Mouse (Mus musculus) forebrain, postnatal 0 days (tissue): ENCODE results near the gene Cbx3. TPM values are rescaled to one million over a fixed set of nuclear protein-coding genes. Genes with fewer than 3 reads are reported as not detected.

ENCODE experiments used
- ATAC-seq: fragments of 200-750 bp; cut with Nextera tagmentation; 2 replicates; pipeline ENCODE4 v1.8.0; 2017; ENCODE audit warnings: mild to moderate bottlenecking, moderate library complexity
- DNase-seq: peaks from one replicate; pipeline ENCODE4 v3.0.0-alpha.2; 2015
- H3K27ac ChIP-seq: fragments of 300-500 bp; sonication (generic); 2 replicates; pipeline ENCODE4 v1.5.1; 2014; ENCODE audit warnings: low read depth, mild to moderate bottlenecking, antibody characterized with exemption, low read length, moderate library complexity, mixed read lengths
- H3K27me3 ChIP-seq: fragments of 300-500 bp; sonication (generic); 2 replicates; pipeline ENCODE4 v1.6.1; 2014; ENCODE audit warnings: mild to moderate bottlenecking, low read length, mixed read lengths; ENCODE audit not compliant: insufficient read depth
- H3K36me3 ChIP-seq: fragments of 300-500 bp; sonication (generic); 2 replicates; pipeline ENCODE4 v1.6.1; 2014; ENCODE audit warnings: mild to moderate bottlenecking, moderate library complexity; ENCODE audit not compliant: insufficient read depth
- H3K4me1 ChIP-seq: fragments of 300-500 bp; sonication (generic); 2 replicates; pipeline ENCODE4 v1.6.1; 2014; ENCODE audit warnings: antibody characterized with exemption; ENCODE audit not compliant: insufficient read depth
- H3K4me2 ChIP-seq: fragments of 300-500 bp; sonication (generic); 2 replicates; pipeline ENCODE4 v1.6.1; 2014; ENCODE audit warnings: low read depth, mild to moderate bottlenecking, moderate library complexity
- H3K4me3 ChIP-seq: fragments of 300-500 bp; sonication (generic); 2 replicates; pipeline ENCODE4 v1.5.1; 2014; ENCODE audit warnings: low read depth, low read length, mixed read lengths
- H3K9ac ChIP-seq: fragments of 300-500 bp; sonication (generic); 2 replicates; pipeline ENCODE4 v1.6.1; 2014; ENCODE audit warnings: mild to moderate bottlenecking
- H3K9me3 ChIP-seq: fragments of 300-500 bp; sonication (generic); 2 replicates; pipeline ENCODE4 v1.6.1; 2016; ENCODE audit warnings: low read length
- CTCF ChIP-seq: sonication (generic); IDR thresholded peaks from 2 replicates; pipeline ENCODE4 v1.5.1; 2016; ENCODE audit warnings: antibody characterized with exemption, control low read depth, low read depth
- WGBS: fragments of 180-500 bp; shearing (Covaris S2); extraction: QIAGEN DNeasy Blood & Tissue Kit; methylation state at CpG from one replicate; pipeline ENCODE4 v1.1.7; 2014; 5-methylcytosine and 5-hydroxymethylcytosine counted together
- polyA plus RNA-seq: library from polyadenylated mRNA; unstranded; fragments of >200 nt; fragmentation: Nextera tagmentation; extraction: Ambion mirVana; gene quantifications from 2 replicates; pipeline ENCODE4 v1.2.1, GENCODE M21; 2015
- total RNA-seq: library from RNA; depleted of rRNA; stranded (reverse); fragments of >200 nt; gene quantifications from 2 replicates; pipeline ENCODE4 v1.2.3, GENCODE M21; 2014

Cbx3 gene
- total and polyA plus RNA-seq, 2 experiments from 2014 or later = 227 to 514 TPM

- no peak overlapping the region for H3K9ac ChIP-seq
- peaks cover 9% of the 10 kb centered on the region; the same call in 1 of the 2 replicates for H3K4me1 ChIP-seq
- H3K27ac ChIP-seq = no peak overlapping the region
- H3K27me3 ChIP-seq = no peaks in the 10 kb centered on the region
- no peak overlapping the region for H3K4me2 ChIP-seq
- H3K9me3 ChIP-seq = no peaks in the 10 kb centered on the region
- no peak overlapping the region for H3K4me3 ChIP-seq
- no peak for TF ChIP-seq CTCF
- ATAC-seq = 0 out of 2 replicates have a peak, but pooled peaks have one; percentile 10
- WGBS = 57% methylated on average over 9 of the region's 9 CpGs
- DNase-seq = no peak
- no peaks in the 10 kb centered on the region for H3K36me3 ChIP-seq
These were observed 31.3 kb upstream of the Cbx3 start for GRCm38 (mm10) chr6:51438826-51439330.

GRCm38 (mm10) chr6:51442191-51442835 lies 27.8 kb upstream of the Cbx3 start:
- no peaks in the 10 kb centered on the region for H3K4me1 ChIP-seq
- TF ChIP-seq CTCF = no peak
- H3K27me3 ChIP-seq = no peaks in the 10 kb centered on the region
- no peak for ATAC-seq
- 67% methylated on average over 9 of the region's 9 CpGs for WGBS
- H3K27ac ChIP-seq = no peak overlapping the region
- no peaks in the 10 kb centered on the region for H3K9me3 ChIP-seq
- H3K9ac ChIP-seq = no peak overlapping the region
- no peak for DNase-seq
- no peaks in the 10 kb centered on the region for H3K36me3 ChIP-seq
- H3K4me2 ChIP-seq = no peak overlapping the region
- H3K4me3 ChIP-seq = no peak overlapping the region

DNA sequence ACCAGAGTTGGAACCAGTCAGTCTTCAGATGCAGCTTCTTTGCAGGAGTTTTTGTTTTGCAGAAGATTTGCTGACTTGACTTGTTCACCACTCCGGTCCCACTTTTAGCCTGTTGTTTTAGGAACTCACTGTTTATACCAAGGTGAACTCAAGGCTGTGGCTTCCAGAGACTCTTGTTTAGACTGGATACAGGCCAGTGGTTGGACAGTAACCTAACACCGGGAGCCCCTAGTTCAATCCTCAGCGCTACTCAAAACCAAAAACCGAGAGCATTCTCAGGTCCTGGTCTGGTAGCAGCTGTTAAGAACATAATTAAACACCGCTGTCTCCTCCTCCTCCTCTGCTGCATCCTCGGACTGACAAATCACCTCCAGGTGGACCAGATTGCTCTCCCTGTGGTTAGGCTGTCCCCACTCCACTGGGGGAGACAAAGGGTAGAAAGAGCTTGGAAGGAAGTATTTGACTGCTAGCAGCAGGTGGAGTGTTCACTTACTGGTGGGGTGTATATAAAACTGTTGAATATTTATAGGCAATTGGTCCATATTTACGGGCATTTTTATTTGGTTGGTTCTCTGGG lies 17.1 kb upstream of the Cbx3 start:
- Histone ChIP-seq H3K9ac (no peak overlapping the region), H3K27me3 (no peaks in the 10 kb centered on the region), H3K9me3 (no peaks in the 10 kb centered on the region), H3K27ac (no peak overlapping the region), H3K4me1 (no peaks in the 10 kb centered on the region), H3K4me2 (no peak overlapping the region), H3K4me3 (no peak overlapping the region), H3K36me3 (0 out of 2 replicates have a peak, but pooled peaks cover 4% of the 10 kb centered on the region)
- no peak for TF ChIP-seq CTCF
- DNase-seq (no peak), ATAC-seq (no peak)
- 74% methylated on average over 7 of the region's 7 CpGs for WGBS

GRCm38 (mm10) chr6:51454949-51455348 lies 15.2 kb upstream of the Cbx3 start:
- ATAC-seq (no peak), DNase-seq (no peak)
- no peaks in the 10 kb centered on the region for H3K27me3 ChIP-seq
- H3K9ac ChIP-seq = no peak overlapping the region
- no peak overlapping the region for H3K4me3 ChIP-seq
- no peak for TF ChIP-seq CTCF
- H3K9me3 ChIP-seq = no peaks in the 10 kb centered on the region
- no peaks in the 10 kb centered on the region for H3K4me1 ChIP-seq
- peaks cover 16% of the 10 kb centered on the region for H3K36me3 ChIP-seq
- WGBS = 69% methylated on average over 3 of the region's 3 CpGs
- no peak overlapping the region for H3K27ac ChIP-seq
- no peak overlapping the region for H3K4me2 ChIP-seq

- Histone ChIP-seq H3K36me3 (peaks cover 25% of the 10 kb centered on the region), H3K4me2 (no peak overlapping the region), H3K27ac (no peak overlapping the region), H3K9ac (no peak overlapping the region), H3K4me3 (no peak overlapping the region), H3K9me3 (no peaks in the 10 kb centered on the region), H3K27me3 (no peaks in the 10 kb centered on the region), H3K4me1 (no peaks in the 10 kb centered on the region)
- ATAC-seq (no peak), DNase-seq (no peak)
- no peak for TF ChIP-seq CTCF
- WGBS = 69% methylated on average over 1 of the region's 1 CpGs
These were observed 14.0 kb upstream of the Cbx3 start for GRCm38 (mm10) chr6:51456198-51456597.

DNA sequence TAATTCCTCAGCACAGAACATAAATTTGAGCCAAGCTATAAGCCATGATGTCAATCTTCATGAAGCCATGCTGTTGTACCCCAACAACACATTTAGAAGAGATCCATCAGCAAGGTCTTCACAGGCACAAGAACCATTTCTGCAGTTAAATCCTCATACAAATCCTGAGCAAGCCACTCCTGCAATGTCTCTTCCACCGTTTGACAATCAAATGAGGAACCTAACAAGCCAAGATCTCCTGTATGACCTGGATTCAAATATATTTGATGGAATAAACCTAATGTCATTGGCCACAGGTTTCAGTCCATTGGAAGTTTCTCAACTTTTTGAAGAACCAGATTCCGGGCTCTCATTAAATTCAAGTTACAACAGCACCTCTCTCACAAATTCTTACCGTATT lies 12.9 kb upstream of the Cbx3 start:
- no peak overlapping the region for H3K27ac ChIP-seq
- H3K9me3 ChIP-seq = no peaks in the 10 kb centered on the region
- TF ChIP-seq CTCF = no peak
- 80% methylated on average over 3 of the region's 3 CpGs for WGBS
- H3K4me1 ChIP-seq = no peaks in the 10 kb centered on the region
- no peaks in the 10 kb centered on the region for H3K27me3 ChIP-seq
- H3K4me3 ChIP-seq = no peak overlapping the region
- peaks cover 34% of the 10 kb centered on the region for H3K36me3 ChIP-seq
- no peak overlapping the region for H3K9ac ChIP-seq
- ATAC-seq = no peak
- DNase-seq = no peak
- H3K4me2 ChIP-seq = no peak overlapping the region

DNA sequence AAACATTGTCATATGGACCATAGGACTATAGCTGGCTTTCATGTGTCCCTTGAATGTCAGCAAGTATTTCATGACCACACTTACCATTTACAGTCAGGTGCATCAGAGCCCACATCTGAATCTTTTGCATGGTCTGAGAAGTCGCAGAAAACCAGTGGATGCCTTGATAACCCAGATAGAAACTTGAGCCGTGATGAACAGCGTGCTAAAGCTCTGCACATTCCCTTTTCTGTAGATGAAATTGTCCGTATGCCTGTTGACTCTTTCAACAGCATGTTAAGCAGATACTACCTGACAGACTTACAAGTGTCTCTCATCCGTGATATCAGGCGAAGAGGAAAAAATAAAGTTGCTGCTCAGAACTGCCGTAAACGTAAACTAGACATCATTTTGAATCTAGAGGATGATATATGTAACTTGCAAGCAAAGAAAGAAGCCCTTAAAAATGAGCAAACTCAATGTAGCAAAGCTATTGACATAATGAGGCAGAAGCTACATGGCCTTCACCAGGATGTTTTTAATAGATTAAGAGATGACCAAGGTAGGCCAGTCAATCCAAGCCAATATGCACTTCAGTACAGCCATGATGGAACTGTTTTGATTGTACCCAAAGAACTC lies 12.3 kb upstream of the Cbx3 start:
- H3K36me3 ChIP-seq = peaks cover 35% of the 10 kb centered on the region
- no peak overlapping the region for H3K27ac ChIP-seq
- no peak overlapping the region for H3K4me3 ChIP-seq
- no peaks in the 10 kb centered on the region for H3K4me1 ChIP-seq
- no peak for ATAC-seq
- no peaks in the 10 kb centered on the region for H3K9me3 ChIP-seq
- no peak for TF ChIP-seq CTCF
- H3K4me2 ChIP-seq = no peak overlapping the region
- 82% methylated on average over 8 of the region's 8 CpGs for WGBS
- no peak overlapping the region for H3K9ac ChIP-seq
- H3K27me3 ChIP-seq = no peaks in the 10 kb centered on the region
- no peak for DNase-seq
